Mouse (Mus musculus) stomach, postnatal 0 days (tissue): ENCODE data around the gene Tmem165. TPM values are rescaled to one million over a fixed set of nuclear protein-coding genes. Genes with fewer than 3 reads are reported as not detected.

Source experiments
- ATAC-seq: fragments of 200-750 bp; cut with Nextera tagmentation; 2 replicates; pipeline ENCODE4 v1.8.0; 2017; ENCODE audit not compliant: low FRiP score, low TSS enrichment
- DNase-seq: peaks from one replicate; pipeline ENCODE4 v3.0.0-alpha.2; 2016; ENCODE audit warnings: low spot score
- H3K27ac ChIP-seq: fragments of 300-500 bp; sonication (generic); replicated peaks from 2 replicates; pipeline ENCODE4 v1.5.1; 2014; ENCODE audit warnings: mild to moderate bottlenecking, control low read depth
- H3K27me3 ChIP-seq: fragments of 300-500 bp; sonication (generic); 2 replicates; pipeline ENCODE4 v1.6.1; 2014; ENCODE audit warnings: low read length; ENCODE audit not compliant: control insufficient read depth, insufficient read depth
- H3K36me3 ChIP-seq: fragments of 300-500 bp; sonication (generic); 2 replicates; pipeline ENCODE4 v1.6.1; 2014; ENCODE audit warnings: low read length, mixed read lengths; ENCODE audit not compliant: control insufficient read depth, insufficient read depth
- H3K4me1 ChIP-seq: fragments of 300-500 bp; sonication (generic); replicated peaks from 2 replicates; pipeline ENCODE4 v1.6.1; 2014; ENCODE audit warnings: antibody characterized with exemption; ENCODE audit not compliant: control insufficient read depth, insufficient read depth
- H3K4me2 ChIP-seq: fragments of 300-500 bp; sonication (generic); replicated peaks from 2 replicates; pipeline ENCODE4 v1.6.1; 2014; ENCODE audit warnings: low read depth, mild to moderate bottlenecking, control low read depth, moderate library complexity
- H3K4me3 ChIP-seq: fragments of 300-500 bp; sonication (generic); 2 replicates; pipeline ENCODE4 v1.5.1; 2014; ENCODE audit warnings: low read depth, low read length, control low read depth
- H3K9ac ChIP-seq: fragments of 300-500 bp; sonication (generic); 2 replicates; pipeline ENCODE4 v1.6.1; 2014; ENCODE audit warnings: mild to moderate bottlenecking, low read length, control low read depth, mixed read lengths
- H3K9me3 ChIP-seq: fragments of 300-500 bp; sonication (generic); 2 replicates; pipeline ENCODE4 v1.6.1; 2016; ENCODE audit warnings: low read length; ENCODE audit not compliant: control insufficient read depth
- CTCF ChIP-seq: IDR thresholded peaks from 2 replicates; pipeline ENCODE4 v1.5.1; 2016; ENCODE audit warnings: antibody characterized with exemption, low read depth, mild to moderate bottlenecking, moderate library complexity
- EP300 ChIP-seq: optimal IDR thresholded peaks from 2 replicates; pipeline ENCODE3; 2016; ENCODE audit warnings: antibody characterized with exemption
- WGBS: fragments of 180-500 bp; shearing (Covaris S2); extraction: QIAGEN DNeasy Blood & Tissue Kit; methylation state at CpG from one replicate; pipeline ENCODE4 v1.1.7; 2014; 5-methylcytosine and 5-hydroxymethylcytosine counted together
- polyA plus RNA-seq: library from polyadenylated mRNA; unstranded; fragments of >200 nt; fragmentation: Nextera tagmentation; extraction: Ambion mirVana; gene quantifications from 2 replicates; pipeline ENCODE4 v1.2.1, GENCODE M21; 2015

Tmem165 gene
- polyA plus RNA-seq, 1 experiment from 2014 or later: 72.3 TPM

GRCm38 (mm10) chr5:76139171-76139671 is 44.5 kb upstream of the Tmem165 start:
- no peaks in the 10 kb centered on the region for H3K27me3 ChIP-seq
- ATAC-seq (no peak), DNase-seq (no peak)
- no peaks in the 10 kb centered on the region for H3K36me3 ChIP-seq
- no peak overlapping the region for H3K4me3 ChIP-seq
- TF ChIP-seq CTCF (no peak), EP300 (no peak)
- H3K9me3 ChIP-seq: no peaks in the 10 kb centered on the region
- 46% methylated on average over 7 of the region's 7 CpGs for WGBS
- no peak overlapping the region for H3K27ac ChIP-seq
- peak overlapping the region; percentile 77 for H3K4me2 ChIP-seq
- 0 out of 2 replicates have a peak, but pooled peaks cover 2% of the 10 kb centered on the region for H3K4me1 ChIP-seq
- no peak overlapping the region for H3K9ac ChIP-seq

DNA sequence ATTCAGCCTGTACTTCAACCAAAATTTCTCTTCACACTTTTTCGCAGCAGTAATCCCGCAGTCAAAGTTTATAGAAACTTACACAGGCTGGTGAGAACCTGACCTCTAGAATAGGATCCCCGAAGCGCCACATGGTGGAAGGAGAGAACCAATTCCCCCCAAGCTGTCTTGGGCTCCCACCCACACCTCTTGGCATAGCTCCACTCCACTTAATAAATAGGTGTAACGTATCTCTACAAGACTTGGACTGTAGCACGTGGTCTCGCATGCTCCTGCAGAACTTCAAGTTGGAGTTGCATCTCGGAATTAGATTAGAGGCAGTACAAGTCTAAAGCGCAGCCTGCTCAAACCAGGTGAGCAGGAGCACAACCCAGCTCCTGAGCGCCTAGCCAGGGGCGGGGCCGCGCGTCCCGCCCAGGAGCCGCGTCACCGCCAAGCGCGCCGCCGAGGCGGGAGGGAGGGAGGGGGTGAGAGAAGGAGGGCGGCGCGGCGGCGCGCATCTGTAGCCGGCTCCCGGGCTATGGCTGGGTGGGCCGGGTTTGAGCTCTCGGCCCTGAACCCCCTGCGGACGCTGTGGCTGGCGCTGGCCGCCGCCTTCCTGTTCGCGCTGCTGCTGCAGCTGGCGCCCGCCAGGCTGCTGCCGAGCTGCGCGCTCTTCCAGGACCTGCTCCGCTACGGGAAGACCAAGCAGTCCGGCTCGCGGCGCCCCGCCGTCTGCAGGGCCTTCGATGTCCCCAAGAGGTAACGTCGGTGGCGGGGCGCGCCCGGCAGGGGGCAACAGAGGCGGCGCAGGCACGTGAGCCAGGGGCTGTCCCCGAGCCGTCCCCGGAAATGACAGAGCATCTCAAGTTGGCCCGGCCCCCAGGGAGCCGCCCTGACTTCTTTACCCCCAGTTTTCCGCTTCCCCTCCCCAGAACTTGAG is 43.6 kb upstream of the Tmem165 start, which contains the start of gene Srd5a3:
Gene Srd5a3 (plus strand): TSS at position 464 of the 922 bp plus-strand sequence.
- ATAC-seq: peak; percentile 97
- peak within 1 kb of the TSS; percentile 99 for H3K27ac ChIP-seq
- WGBS: 1% methylated on average over 55 of the region's 69 CpGs

DNA sequence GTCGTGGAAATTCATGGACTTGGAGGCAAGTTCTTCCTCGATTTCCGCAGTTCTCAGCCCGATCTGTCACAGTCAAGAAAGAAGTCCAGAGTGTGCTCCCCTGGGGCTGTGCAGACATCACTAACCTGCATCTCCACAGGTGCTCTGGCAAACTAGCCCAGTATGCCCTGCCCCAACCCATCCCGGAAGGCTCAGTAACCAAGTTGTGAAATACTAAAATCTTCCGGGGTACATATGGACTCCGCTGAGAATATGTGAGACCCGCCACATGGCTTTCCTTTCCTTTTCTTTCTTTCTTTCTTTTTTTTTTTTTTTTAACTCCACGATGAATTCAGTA is 43.0 kb upstream of the Tmem165 start:
- no peaks in the 10 kb centered on the region for H3K36me3 ChIP-seq
- DNase-seq (no peak), ATAC-seq (peak; percentile 43)
- H3K4me2 ChIP-seq: peak overlapping the region; percentile 77
- H3K4me3 ChIP-seq: peak overlapping the region; percentile 71
- H3K9ac ChIP-seq: peak overlapping the region; percentile 94
- WGBS: 7% methylated on average over 9 of the region's 9 CpGs
- H3K4me1 ChIP-seq: 0 out of 2 replicates have a peak, but pooled peaks cover 2% of the 10 kb centered on the region
- no peak for TF ChIP-seq EP300
- TF ChIP-seq CTCF: no peak
- peak overlapping the region; percentile 99 for H3K27ac ChIP-seq
- H3K9me3 ChIP-seq: no peaks in the 10 kb centered on the region
- H3K27me3 ChIP-seq: no peaks in the 10 kb centered on the region

More for the DNA sequence above, 43.6 kb upstream of the Tmem165 start, which contains the start of gene Srd5a3:
- no peaks in the 10 kb centered on the region for H3K36me3 ChIP-seq
- H3K9me3 ChIP-seq: no peaks in the 10 kb centered on the region
- peak within 1 kb of the TSS; percentile 77 for H3K4me2 ChIP-seq
- H3K4me1 ChIP-seq: 0 out of 2 replicates have a peak, but pooled peaks cover 2% of the 10 kb centered on the region
- peak within 1 kb of the TSS; percentile 71 for H3K4me3 ChIP-seq
- H3K27me3 ChIP-seq: no peaks in the 10 kb centered on the region
- H3K9ac ChIP-seq: peak within 1 kb of the TSS; percentile 94
- peak; percentile 98 for DNase-seq
- TF ChIP-seq EP300 (no peak), CTCF (peak; percentile 90)

DNA sequence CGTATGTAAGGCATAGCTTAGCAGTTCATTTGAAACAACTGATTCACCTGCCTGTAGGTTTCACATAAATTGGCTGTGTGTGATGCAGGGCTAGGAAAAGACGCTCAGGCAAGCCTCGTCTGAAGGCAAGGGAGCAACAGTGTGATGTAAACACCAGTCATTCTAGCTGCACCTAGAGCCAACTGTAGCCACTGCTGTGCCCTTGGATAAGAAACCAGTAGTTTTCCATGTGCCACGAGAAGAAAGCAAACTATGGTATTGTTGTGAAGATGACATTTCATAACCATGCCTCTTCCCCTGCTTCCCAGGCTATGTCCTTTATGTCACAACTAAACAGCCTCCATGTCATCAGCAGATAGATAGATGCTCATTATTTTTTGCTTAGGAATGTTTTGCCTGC is 40.3 kb upstream of the Tmem165 start:
- Histone ChIP-seq H3K27ac (no peak overlapping the region), H3K4me2 (no peak overlapping the region), H3K4me3 (no peak overlapping the region), H3K9me3 (no peaks in the 10 kb centered on the region), H3K4me1 (0 out of 2 replicates have a peak, but pooled peaks cover 2% of the 10 kb centered on the region), H3K27me3 (no peaks in the 10 kb centered on the region), H3K36me3 (peaks cover 2% of the 10 kb centered on the region; the same call in 1 of the 2 replicates), H3K9ac (no peak overlapping the region)
- DNase-seq (no peak), ATAC-seq (no peak)
- WGBS: 84% methylated on average over 4 of the region's 4 CpGs
- TF ChIP-seq EP300: no peak

- peaks cover 9% of the 10 kb centered on the region; the same call in 1 of the 2 replicates for H3K36me3 ChIP-seq
- no peak overlapping the region for H3K9ac ChIP-seq
- 90% methylated on average over 1 of the region's 1 CpGs for WGBS
- no peak overlapping the region for H3K4me2 ChIP-seq
- ATAC-seq (peak; percentile 87), DNase-seq (no peak)
- TF ChIP-seq EP300: no peak
- no peak for TF ChIP-seq CTCF
- H3K27ac ChIP-seq: no peak overlapping the region
- no peaks in the 10 kb centered on the region for H3K27me3 ChIP-seq
- H3K9me3 ChIP-seq: no peaks in the 10 kb centered on the region
- no peaks in the 10 kb centered on the region for H3K4me1 ChIP-seq
- H3K4me3 ChIP-seq: no peak overlapping the region
Measured at GRCm38 (mm10) chr5:76146401-76146800, 37.3 kb upstream of the Tmem165 start.

GRCm38 (mm10) chr5:76149436-76149835 is 34.2 kb upstream of the Tmem165 start:
- no peak overlapping the region for H3K4me3 ChIP-seq
- ATAC-seq: no peak
- H3K9me3 ChIP-seq: no peaks in the 10 kb centered on the region
- no peak overlapping the region for H3K27ac ChIP-seq
- no peak for DNase-seq
- TF ChIP-seq CTCF (no peak), EP300 (no peak)
- H3K9ac ChIP-seq: no peak overlapping the region
- no peaks in the 10 kb centered on the region for H3K27me3 ChIP-seq
- H3K4me1 ChIP-seq: no peaks in the 10 kb centered on the region
- no peak overlapping the region for H3K4me2 ChIP-seq
- H3K36me3 ChIP-seq: peaks cover 11% of the 10 kb centered on the region; the same call in 1 of the 2 replicates
- 92% methylated on average over 6 of the region's 6 CpGs for WGBS
